Comparison of ENCODE assay signal across 9 mouse cellular contexts in the genomic region with DNA sequence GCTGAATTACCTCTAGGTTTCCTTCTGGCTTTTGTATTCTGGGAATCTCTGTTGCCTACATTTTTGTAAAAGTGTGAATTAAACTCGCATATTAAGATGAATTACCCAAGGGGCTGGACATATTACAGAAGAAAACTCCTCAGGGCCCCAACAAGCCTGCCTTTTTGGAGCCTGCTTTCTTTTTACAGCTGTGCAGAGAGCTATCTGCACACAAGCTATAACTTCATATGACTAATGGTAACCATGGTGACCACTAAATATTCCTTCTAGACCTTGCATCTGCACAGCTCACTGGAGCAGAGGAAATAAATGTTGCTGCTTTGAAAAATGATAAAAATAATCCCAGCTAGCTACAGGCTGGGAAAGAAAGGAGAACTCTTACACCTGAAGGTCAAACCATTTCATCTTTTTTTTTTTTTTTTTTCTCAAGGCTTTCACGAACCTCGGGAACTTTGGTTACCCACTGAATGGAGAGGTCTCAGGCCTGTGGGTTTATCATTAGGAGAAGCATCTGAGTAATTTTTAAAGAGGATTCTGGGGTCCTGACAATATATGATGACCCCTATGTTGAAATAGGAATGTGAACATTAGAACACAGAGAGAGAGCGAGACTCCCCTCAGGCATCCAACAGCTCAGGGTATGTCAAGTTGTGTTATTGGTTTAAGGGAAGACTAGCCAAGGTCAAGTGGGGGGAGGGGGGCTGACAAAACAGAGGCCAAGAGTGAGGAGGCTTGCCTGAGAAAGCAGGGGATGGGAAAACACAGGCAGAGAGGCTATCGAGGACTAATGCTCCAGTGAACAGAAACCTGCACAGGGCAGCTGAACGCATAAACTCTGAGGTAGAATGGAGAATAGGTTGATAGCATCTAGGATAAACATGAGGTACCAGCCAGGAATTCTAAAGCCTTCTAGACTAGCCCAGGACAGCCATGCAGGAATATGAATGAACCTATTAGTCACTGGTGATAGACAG.
DNase-seq lines count a peak whose midpoint lies in the region; ATAC-seq and TF ChIP-seq lines count a peak whose summit lies in the region.
"Had no signal": no experiment of that assay in that cellular context is flagged by ENCODE, and none has a peak within 500 bp of the region (broad histone marks: within the 10 kb centered on the region; RNA-seq: fewer than 3 reads in every experiment).

No protein-coding gene starts in this region.

- H3K4me3 ChIP-seq in limb, embryonic 12.5 days (replicated peaks) = no peak overlapping the region
- H3K4me3 ChIP-seq in limb, embryonic 10.5 days = no peak overlapping the region
- no peak overlapping the region for H3K4me3 ChIP-seq in cortical plate, adult 2 months (ENCODE audit: insufficient read depth, low read length)
- no peak overlapping the region for H3K4me3 ChIP-seq in hindbrain, embryonic 15.5 days
- no peak overlapping the region for H3K4me3 ChIP-seq in neural tube, embryonic 14.5 days (ENCODE audit: low read depth, low read length)

- H3K4me1 ChIP-seq in limb, embryonic 12.5 days (replicated peaks) = peaks cover 8% of the 10 kb centered on the region
- peaks cover 5% of the 10 kb centered on the region for H3K4me1 ChIP-seq in limb, embryonic 10.5 days
- H3K4me1 ChIP-seq in cortical plate, adult 2 months (ENCODE audit: control insufficient read depth, insufficient read depth, low read length) = peaks cover under 1% of the 10 kb centered on the region
- peaks cover 20% of the 10 kb centered on the region for H3K4me1 ChIP-seq in hindbrain, embryonic 15.5 days (replicated peaks)
- peaks cover 15% of the 10 kb centered on the region for H3K4me1 ChIP-seq in neural tube, embryonic 14.5 days (ENCODE audit: control insufficient read depth, insufficient read depth, low read length)

- no peak for TF ChIP-seq POLR2A in cortical plate, adult 2 months (IDR thresholded peaks at IDR 0.05; ENCODE audit: extremely low read depth, insufficient read depth, low read length)

- no peaks in the 10 kb centered on the region for H3K9me3 ChIP-seq in limb, embryonic 12.5 days
- H3K9me3 ChIP-seq in limb, embryonic 10.5 days (replicated peaks) = no peaks in the 10 kb centered on the region
- H3K9me3 ChIP-seq in hindbrain, embryonic 15.5 days = no peaks in the 10 kb centered on the region
- no peaks in the 10 kb centered on the region for H3K9me3 ChIP-seq in neural tube, embryonic 14.5 days (ENCODE audit: control insufficient read depth, low read length)

- no peak overlapping the region for H3K9ac ChIP-seq in limb, embryonic 12.5 days (replicated peaks)
- H3K9ac ChIP-seq in hindbrain, embryonic 15.5 days = no peak overlapping the region
- H3K9ac ChIP-seq in neural tube, embryonic 14.5 days (replicated peaks; ENCODE audit: low read depth, low read length) = no peak overlapping the region

- H3K36me3 ChIP-seq in limb, embryonic 12.5 days = no peaks in the 10 kb centered on the region
- H3K36me3 ChIP-seq in limb, embryonic 10.5 days = no peaks in the 10 kb centered on the region
- no peaks in the 10 kb centered on the region for H3K36me3 ChIP-seq in hindbrain, embryonic 15.5 days
- H3K36me3 ChIP-seq in neural tube, embryonic 14.5 days (ENCODE audit: control insufficient read depth, insufficient read depth, low read length) = no peaks in the 10 kb centered on the region

- no peak overlapping the region for H3K27ac ChIP-seq in limb, embryonic 12.5 days
- no peak overlapping the region for H3K27ac ChIP-seq in limb, embryonic 10.5 days
- H3K27ac ChIP-seq in cortical plate, adult 2 months (ENCODE audit: insufficient read depth, low read length) = peak overlapping the region; percentile 3
- H3K27ac ChIP-seq in hindbrain, embryonic 15.5 days (replicated peaks) = peak overlapping the region; percentile 40
- H3K27ac ChIP-seq in neural tube, embryonic 14.5 days (ENCODE audit: low read depth, low read length) = peak overlapping the region; percentile 16; the same call in 1 of the 2 replicates

- H3K4me2 ChIP-seq in limb, embryonic 12.5 days = no peak overlapping the region
- H3K4me2 ChIP-seq in hindbrain, embryonic 15.5 days = no peak overlapping the region
- no peak overlapping the region for H3K4me2 ChIP-seq in neural tube, embryonic 14.5 days (ENCODE audit: low read depth, low read length)

- no peak for TF ChIP-seq CTCF in cortical plate, adult 2 months (IDR thresholded peaks at IDR 0.05; ENCODE audit: extremely low read depth, insufficient read depth, low read length)

- peak; percentile 83; the same call in 1 of the 2 replicates for ATAC-seq in limb, embryonic 12.5 days (ENCODE audit: insufficient number of reproducible peaks, insufficient read depth, low FRiP score, low TSS enrichment, low read depth)
- ATAC-seq in hindbrain, embryonic 15.5 days (ENCODE audit: low FRiP score, low read depth) = peak; percentile 72
- ATAC-seq in neural tube, embryonic 14.5 days (ENCODE audit: low read depth) = peak; percentile 84
- no peak for ATAC-seq in activated CD4-positive, CD25-positive, alpha-beta regulatory T cell, adult 4 months

- H3K27me3 ChIP-seq in limb, embryonic 12.5 days = no peaks in the 10 kb centered on the region
- H3K27me3 ChIP-seq in limb, embryonic 10.5 days (ENCODE audit: low read depth, poor library complexity, severe bottlenecking) = no peaks in the 10 kb centered on the region
- H3K27me3 ChIP-seq in hindbrain, embryonic 15.5 days = no peaks in the 10 kb centered on the region
- no peaks in the 10 kb centered on the region for H3K27me3 ChIP-seq in neural tube, embryonic 14.5 days (ENCODE audit: control insufficient read depth, insufficient read depth, low read length)

- 77% methylated on average over 6 of the region's 6 CpGs for WGBS in limb, embryonic 12.5 days
- WGBS in limb, embryonic 10.5 days = 84% methylated on average over 6 of the region's 6 CpGs
- WGBS in hindbrain, embryonic 15.5 days = 61% methylated on average over 6 of the region's 6 CpGs
- 58% methylated on average over 6 of the region's 6 CpGs for WGBS in neural tube, embryonic 14.5 days

- DNase-seq in limb, embryonic 10.5 days (ENCODE audit: low spot score) = no peak
- no peak for DNase-seq in gastrocnemius, adult 8-10 months (ENCODE audit: low spot score in 2 of 2)
- no peak for DNase-seq in left cerebral cortex, adult 8-10 months (ENCODE audit: low spot score in 2 of 2)
- DNase-seq: cerebellum, postnatal 36 days had no signal

Comparison
In these comparisons a context has a peak if more than half of its experiments do, and no peak if none do; other contexts are left out.
1. H3K27ac ChIP-seq: peak in cortical plate, adult 2 months (single experiment), hindbrain, embryonic 15.5 days (single experiment) and neural tube, embryonic 14.5 days (single experiment); none in limb, embryonic 12.5 days (single experiment) and limb, embryonic 10.5 days (single experiment).